Mouse (Mus musculus) cerebral cortex, adult 2 months (tissue): ENCODE data around the gene Actr1a.

Experiments
- WGBS: fragments of 180-500 bp; shearing (Covaris S2); methylation state at CpG from one replicate; pipeline ENCODE4 v1.1.7; 2018; 5-methylcytosine and 5-hydroxymethylcytosine counted together

Gene Actr1a

GRCm38 (mm10) chr19:46399372-46399771 is 3.8 kb upstream of the Actr1a start:
- WGBS: 78% methylated on average over 6 of the region's 6 CpGs

- WGBS: 39% methylated on average over 3 of the region's 3 CpGs
Observed at GRCm38 (mm10) chr19:46398401-46398800, 2.9 kb upstream of the Actr1a start.

GRCm38 (mm10) chr19:46397436-46398001 is 2.0 kb upstream of the Actr1a start:
- WGBS: 4% methylated on average over 19 of the region's 19 CpGs

GRCm38 (mm10) chr19:46396686-46397435 is 1.3 kb upstream of the Actr1a start, which contains the start of gene Sufu:
Gene Sufu (plus strand): TSS chr19:46396896.
- under 1% methylated on average over 57 of the region's 57 CpGs for WGBS

GRCm38 (mm10) chr19:46396109-46396508 is 561 bp upstream of the Actr1a start:
- WGBS: 8% methylated on average over 8 of the region's 8 CpGs

GRCm38 (mm10) chr19:46394712-46395108 is 838 bp downstream of the Actr1a start:
- 1% methylated on average over 10 of the region's 10 CpGs for WGBS

GRCm38 (mm10) chr19:46392018-46392417 is 3.5 kb downstream of the Actr1a start:
- 20% methylated on average over 4 of the region's 4 CpGs for WGBS

GRCm38 (mm10) chr19:46389872-46390271 is 5.7 kb downstream of the Actr1a start:
- 75% methylated on average over 5 of the region's 5 CpGs for WGBS

- 91% methylated on average over 9 of the region's 9 CpGs for WGBS
Observed at GRCm38 (mm10) chr19:46382275-46382674, 13.3 kb downstream of the Actr1a start.

GRCm38 (mm10) chr19:46375891-46376290 is 19.7 kb downstream of the Actr1a start:
- WGBS: 21% methylated on average over 4 of the region's 4 CpGs

GRCm38 (mm10) chr19:46375489-46375888 is 20.1 kb downstream of the Actr1a start:
- WGBS: 23% methylated on average over 5 of the region's 5 CpGs

- 43% methylated on average over 21 of the region's 21 CpGs for WGBS
Observed at GRCm38 (mm10) chr19:46374477-46375088, 21.0 kb downstream of the Actr1a start.

GRCm38 (mm10) chr19:46369204-46369603 is 26.3 kb downstream of the Actr1a start:
- 16% methylated on average over 4 of the region's 4 CpGs for WGBS

- WGBS: 58% methylated on average over 23 of the region's 23 CpGs
Observed at GRCm38 (mm10) chr19:46367798-46368590, 27.6 kb downstream of the Actr1a start.

GRCm38 (mm10) chr19:46363294-46364009 is 32.1 kb downstream of the Actr1a start:
- WGBS: 84% methylated on average over 11 of the region's 11 CpGs

- 65% methylated on average over 8 of the region's 8 CpGs for WGBS
Observed at GRCm38 (mm10) chr19:46362104-46362503, 33.4 kb downstream of the Actr1a start.

- 78% methylated on average over 4 of the region's 4 CpGs for WGBS
Observed at GRCm38 (mm10) chr19:46358381-46358780, 37.2 kb downstream of the Actr1a start.

- 26% methylated on average over 25 of the region's 25 CpGs for WGBS
Observed at GRCm38 (mm10) chr19:46357344-46358280, 37.9 kb downstream of the Actr1a start.

GRCm38 (mm10) chr19:46356701-46357138 is 38.8 kb downstream of the Actr1a start:
- under 1% methylated on average over 29 of the region's 29 CpGs for WGBS
